Mouse (Mus musculus) heart, embryonic 14.5 days (tissue): ENCODE data around the gene Sec24c. TPM values are rescaled to one million over a fixed set of nuclear protein-coding genes. Genes with fewer than 3 reads are reported as not detected.
"Not testable (repeated sequence)": the region's sequence is repeated elsewhere in the genome, so short reads cannot be mapped to it uniquely, and the experiment has no call there.

Experiments
- ATAC-seq: fragments of 200-750 bp; cut with Nextera tagmentation; 2 replicates; pipeline ENCODE4 v1.8.0; 2017; ENCODE audit warnings: low read depth, moderate TSS enrichment; ENCODE audit not compliant: insufficient number of reproducible peaks, insufficient read depth, low FRiP score
- H3K27ac ChIP-seq, 2 experiments: fragments of 200-500 bp in 1 of 2; fragments of 300-500 bp in 1 of 2; sonication (generic) in 1 of 2; replicated peaks in 1 of 2; 2 replicates each; pipeline ENCODE4 v1.5.1; 2012 to 2014; ENCODE audit warnings: low read depth in 2 of 2, low read length in 2 of 2, control low read depth in 1 of 2, mild to moderate bottlenecking in 1 of 2, mixed read lengths in 1 of 2; ENCODE audit not compliant: control insufficient read depth in 1 of 2, insufficient read depth in 1 of 2
- H3K27me3 ChIP-seq: fragments of 300-500 bp; sonication (generic); 2 replicates; pipeline ENCODE4 v1.6.1; 2014; ENCODE audit warnings: mild to moderate bottlenecking, low read length, control low read depth; ENCODE audit not compliant: control insufficient read depth, insufficient read depth
- H3K36me3 ChIP-seq: fragments of 300-500 bp; sonication (generic); 2 replicates; pipeline ENCODE4 v1.6.1; 2014; ENCODE audit warnings: mild to moderate bottlenecking, control low read depth, low read length, mixed read lengths; ENCODE audit not compliant: control insufficient read depth, insufficient read depth
- H3K4me1 ChIP-seq, 2 experiments: fragments of 200-500 bp in 1 of 2; fragments of 300-500 bp in 1 of 2; sonication (generic) in 1 of 2; 2 replicates each; pipeline ENCODE4 v1.6.1; 2012 to 2014; ENCODE audit warnings: low read length in 2 of 2, control low read depth in 1 of 2, mixed read lengths in 1 of 2; ENCODE audit not compliant: control insufficient read depth in 2 of 2, insufficient read depth in 2 of 2
- H3K4me2 ChIP-seq: fragments of 300-500 bp; sonication (generic); 2 replicates; pipeline ENCODE4 v1.6.1; 2014; ENCODE audit warnings: mild to moderate bottlenecking, low read length
- H3K4me3 ChIP-seq, 2 experiments: fragments of 200-500 bp in 1 of 2; fragments of 300-500 bp in 1 of 2; sonication (generic) in 1 of 2; 2 replicates each; pipeline ENCODE4 v1.5.1; 2012 to 2014; ENCODE audit warnings: low read length in 2 of 2, mild to moderate bottlenecking in 2 of 2, control low read depth in 1 of 2, low read depth in 1 of 2, moderate library complexity in 1 of 2; ENCODE audit not compliant: control insufficient read depth in 1 of 2, insufficient read depth in 1 of 2
- H3K9ac ChIP-seq: fragments of 300-500 bp; sonication (generic); 2 replicates; pipeline ENCODE4 v1.6.1; 2014; ENCODE audit warnings: mild to moderate bottlenecking, low read length
- H3K9me3 ChIP-seq: fragments of 300-500 bp; sonication (generic); 2 replicates; pipeline ENCODE4 v1.6.1; 2016; ENCODE audit warnings: low read length, control low read depth; ENCODE audit not compliant: control insufficient read depth
- WGBS: fragments of 180-500 bp; shearing (Covaris S2); extraction: QIAGEN DNeasy Blood & Tissue Kit; methylation state at CpG from one replicate; pipeline ENCODE4 v1.1.7; 2014; 5-methylcytosine and 5-hydroxymethylcytosine counted together
- polyA plus RNA-seq: library from polyadenylated mRNA; unstranded; fragments of >200 nt; fragmentation: Nextera tagmentation; extraction: Ambion mirVana; gene quantifications from 2 replicates; pipeline ENCODE4 v1.2.1, GENCODE M21; 2014

Sec24c gene
- 69.2 and 75.7 TPM in 2 replicates for polyA plus RNA-seq

- 0% methylated on average over 43 of the region's 43 CpGs for WGBS
- peak; percentile 95 for ATAC-seq
- peaks cover 36% of the 10 kb centered on the region for H3K36me3 ChIP-seq
These were observed at the start of gene Sec24c for GRCm38 (mm10) chr14:20674064-20674833. Gene Sec24c, plus strand, starts transcription at chr14:20674308.

DNA sequence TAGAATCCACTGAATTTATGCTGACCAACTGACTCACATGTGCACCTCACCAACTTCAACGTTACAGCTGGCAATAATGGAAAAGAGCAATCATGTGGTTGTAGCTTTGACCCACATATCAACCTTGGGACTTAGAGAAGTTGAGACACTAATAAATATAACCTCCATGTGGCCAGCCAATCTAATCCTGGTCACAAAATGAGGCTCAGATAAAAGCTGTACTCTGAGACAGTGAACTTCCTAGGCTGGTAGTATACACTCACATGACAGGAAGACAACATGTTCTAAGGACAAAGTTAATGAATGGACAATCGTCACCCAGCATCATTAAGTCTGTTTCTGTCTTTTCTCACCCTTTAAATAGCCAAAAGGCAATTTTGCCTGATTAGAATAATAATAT lies 47.7 kb upstream of the Sec24c start:
- Histone ChIP-seq H3K27ac (no peak overlapping the region), H3K4me3 (no peak overlapping the region), H3K27me3 (no peaks in the 10 kb centered on the region), H3K4me2 (no peak overlapping the region), H3K9ac (no peak overlapping the region), H3K36me3 (no peaks in the 10 kb centered on the region), H3K9me3 (no peaks in the 10 kb centered on the region), H3K4me1 (peaks cover 6% of the 10 kb centered on the region in 2 experiments; a peak in 2 of 4 replicates)
- ATAC-seq, result no peak
- 73% methylated on average over 2 of the region's 2 CpGs for WGBS

More at GRCm38 (mm10) chr14:20674064-20674833, at the start of gene Sec24c:
- peak within 1 kb of the TSS; percentile 95 to 96 for H3K27ac ChIP-seq
- H3K4me3 ChIP-seq, result peak within 1 kb of the TSS; percentile 64 to 82
- H3K27me3 ChIP-seq, result no peaks in the 10 kb centered on the region
- H3K9ac ChIP-seq, result peak within 1 kb of the TSS; percentile 87
- peak within 1 kb of the TSS; percentile 90 for H3K4me2 ChIP-seq
- peaks cover 3 to 11% of the 10 kb centered on the region in 2 experiments; a peak in 3 of 4 replicates for H3K4me1 ChIP-seq
- H3K9me3 ChIP-seq, result 0 out of 2 replicates have a peak, but pooled peaks cover 4% of the 10 kb centered on the region

- Histone ChIP-seq H3K9me3 (no peaks in the 10 kb centered on the region), H3K36me3 (no peaks in the 10 kb centered on the region), H3K4me1 (peaks cover 6% of the 10 kb centered on the region in 2 experiments; a peak in 2 of 4 replicates), H3K4me3 (no peak overlapping the region), H3K4me2 (peak overlapping the region; percentile 23; the same call in 1 of the 2 replicates), H3K27ac (0 out of 4 replicates have a peak overlapping the region, but pooled peaks of 1 of the 2 experiments have one; percentile 19), H3K27me3 (no peaks in the 10 kb centered on the region), H3K9ac (no peak overlapping the region)
- WGBS, result 77% methylated on average over 3 of the region's 3 CpGs
- no peak for ATAC-seq
These were observed 47.1 kb upstream of the Sec24c start for GRCm38 (mm10) chr14:20626971-20627370.

DNA sequence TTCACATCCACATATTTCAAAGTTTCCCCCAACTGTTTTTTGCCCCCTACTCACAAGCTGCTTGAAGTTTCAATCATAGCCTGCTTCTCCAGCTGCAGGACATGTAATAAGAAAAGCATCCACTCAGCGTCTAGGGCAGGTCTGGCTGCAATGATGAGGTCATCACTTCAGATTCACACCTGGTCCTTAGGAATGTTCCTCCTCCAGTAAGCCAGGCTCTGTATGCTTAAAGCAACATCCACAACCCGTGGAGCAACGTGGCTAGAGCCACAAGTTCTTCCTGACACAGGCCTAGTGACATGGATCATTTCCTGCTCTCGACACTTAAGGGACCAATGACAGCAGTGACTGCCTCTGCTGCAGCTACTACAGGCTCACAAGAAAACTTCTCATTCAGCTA lies 42.9 kb upstream of the Sec24c start:
- 19% methylated on average over 4 of the region's 4 CpGs for WGBS
- no peak overlapping the region for H3K27ac ChIP-seq
- ATAC-seq, result no peak

GRCm38 (mm10) chr14:20635546-20635945 lies 38.6 kb upstream of the Sec24c start:
- no peaks in the 10 kb centered on the region for H3K36me3 ChIP-seq
- no peaks in the 10 kb centered on the region for H3K27me3 ChIP-seq
- H3K9ac ChIP-seq, result no peak overlapping the region
- no peaks in the 10 kb centered on the region for H3K9me3 ChIP-seq
- no peak for ATAC-seq
- WGBS, result 90% methylated on average over 2 of the region's 2 CpGs
- no peak overlapping the region for H3K27ac ChIP-seq
- H3K4me2 ChIP-seq, result no peak overlapping the region
- peaks cover 4 to 7% of the 10 kb centered on the region in 2 experiments; a peak in 3 of 4 replicates for H3K4me1 ChIP-seq
- H3K4me3 ChIP-seq, result no peak overlapping the region

More for the DNA sequence above, 42.9 kb upstream of the Sec24c start:
- no peak overlapping the region for H3K4me3 ChIP-seq
- no peak overlapping the region for H3K9ac ChIP-seq
- H3K4me1 ChIP-seq, result peaks cover 6% of the 10 kb centered on the region in 2 experiments; a peak in 2 of 4 replicates
- no peaks in the 10 kb centered on the region for H3K27me3 ChIP-seq
- no peaks in the 10 kb centered on the region for H3K9me3 ChIP-seq
- no peak overlapping the region for H3K4me2 ChIP-seq
- H3K36me3 ChIP-seq, result no peaks in the 10 kb centered on the region

- not testable (repeated sequence) for H3K9me3 ChIP-seq, H3K27me3 ChIP-seq, H3K4me3 ChIP-seq, H3K9ac ChIP-seq, H3K36me3 ChIP-seq, H3K27ac ChIP-seq, H3K4me1 ChIP-seq, ATAC-seq, H3K4me2 ChIP-seq
- 93% methylated on average over 3 of the region's 3 CpGs for WGBS
These were observed 37.1 kb upstream of the Sec24c start for GRCm38 (mm10) chr14:20636968-20637367.

GRCm38 (mm10) chr14:20637818-20638574 lies 36.1 kb upstream of the Sec24c start:
- no peak for ATAC-seq
- Histone ChIP-seq H3K27me3 (no peaks in the 10 kb centered on the region), H3K4me1 (peaks cover 0 to 11% of the 10 kb centered on the region in 2 experiments; a peak in 2 of 4 replicates), H3K4me3 (no peak overlapping the region), H3K9me3 (no peaks in the 10 kb centered on the region), H3K9ac (no peak overlapping the region), H3K27ac (no peak overlapping the region), H3K4me2 (no peak overlapping the region), H3K36me3 (no peaks in the 10 kb centered on the region)
- 56% methylated on average over 2 of the region's 2 CpGs for WGBS
